Mouse (Mus musculus) adrenal gland, adult 2 months (tissue): ENCODE results near the gene Rtn3. TPM values are rescaled to one million over a fixed set of nuclear protein-coding genes. Genes with fewer than 3 reads are reported as not detected.

ENCODE experiments used
- DNase-seq: peaks from one replicate; pipeline ENCODE4 v3.0.0; 2021
- microRNA-seq, 2 experiments: library from miRNA; unstranded; fragments of <30 nt; microRNA quantifications; one replicate each; pipeline ENCODE4 v1.2.0; 2021
- polyA plus RNA-seq: library from polyadenylated mRNA; depleted of rRNA; stranded (reverse); fragments of >200 nt; gene quantifications from 2 replicates; pipeline ENCODE4 v1.2.3, GENCODE M21; 2012; rRNA removed
- total RNA-seq, 2 experiments: library from RNA; stranded (reverse); gene quantifications; 2 replicates each; pipeline ENCODE4 v1.2.3; 2021

Gene Rtn3
- total and polyA plus RNA-seq, 3 experiments: 115 to 151 (median 133) TPM

DNA sequence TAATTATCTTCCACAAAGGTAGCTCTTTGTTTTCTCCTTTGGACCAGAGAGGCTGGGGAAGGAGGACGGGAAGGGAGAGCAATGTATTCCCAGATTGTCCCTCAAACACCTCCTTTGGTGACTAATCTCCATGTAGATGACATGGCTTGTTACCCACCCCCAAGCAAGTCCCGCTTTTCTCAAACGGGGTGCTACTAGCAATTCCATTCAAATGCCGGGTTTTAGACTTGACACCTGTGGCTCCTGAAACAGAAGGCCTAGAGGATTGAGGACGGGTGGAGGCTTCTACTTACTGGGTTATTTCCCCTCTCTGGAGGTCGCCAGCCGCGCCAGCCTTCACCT, 101.2 kb downstream of the Rtn3 start:
- DNase-seq: no peak

DNA sequence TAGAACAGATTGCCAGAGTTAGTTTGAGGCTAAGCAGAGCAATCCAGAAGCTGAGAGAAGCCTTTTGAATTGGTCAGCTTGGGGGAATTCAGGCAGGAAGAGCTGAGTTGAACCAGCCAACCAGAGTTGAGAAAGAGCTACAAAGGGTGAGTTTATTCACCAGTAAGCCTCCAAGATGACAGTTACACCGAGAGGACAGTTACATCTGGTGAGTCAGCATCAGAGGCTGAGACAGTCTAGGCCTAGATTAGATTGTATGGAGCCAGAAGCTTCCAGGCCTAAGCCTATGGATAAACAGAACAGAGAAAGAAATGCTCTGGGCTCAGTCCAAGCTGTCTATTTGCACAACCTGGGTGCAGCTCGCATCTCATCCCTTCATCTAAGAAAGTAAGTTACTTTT, 105.4 kb downstream of the Rtn3 start:
- DNase-seq: no peak

Small RNA genes within 50 kb of the gene (microRNA-seq; reads per million reads assigned to microRNA genes)
- gene Mir6991: 0 reads per million in 2 experiments

Other genes with a start within 250 kb of the Rtn3 start
- 10 to 100 TPM; 18.5 to 19.9 TPM for gene Naa40, start 242.1 kb downstream of the Rtn3 start, total RNA-seq
- gene Naa40, start 242.1 kb downstream of the Rtn3 start, polyA plus RNA-seq: 18.0 and 19.9 TPM in 2 replicates
- 1 to 10 TPM; 1.9 to 6.3 TPM for gene Rcor2, start 216.0 kb downstream of the Rtn3 start, total RNA-seq
- 4.7 and 7.4 TPM in 2 replicates for gene Rcor2, start 216.0 kb downstream of the Rtn3 start, polyA plus RNA-seq
- 10 to 100 TPM; 70.2 to 71.5 TPM for gene Mark2, start 141.4 kb downstream of the Rtn3 start, total RNA-seq
- gene Mark2, start 141.4 kb downstream of the Rtn3 start, polyA plus RNA-seq: 104 and 124 TPM in 2 replicates
- 10 to 100 TPM; 17.5 to 25.5 TPM for gene Spindoc, start 100.3 kb downstream of the Rtn3 start, total RNA-seq
- gene Spindoc, start 100.3 kb downstream of the Rtn3 start, polyA plus RNA-seq: 18.3 and 18.8 TPM in 2 replicates
- gene 2700081O15Rik, start 65.7 kb downstream of the Rtn3 start, total RNA-seq: 10 to 100 TPM; 18.4 to 26.0 TPM
- 46.5 and 52.4 TPM in 2 replicates for gene 2700081O15Rik, start 65.7 kb downstream of the Rtn3 start, polyA plus RNA-seq
- gene Atl3, start 10.8 kb upstream of the Rtn3 start, total RNA-seq: 100 to 1,000 TPM in 1 of 2 experiments, 10 to 100 TPM in 1; 94.1 to 107 TPM
- gene Atl3, start 10.8 kb upstream of the Rtn3 start, polyA plus RNA-seq: 10.9 and 14.4 TPM in 2 replicates
- gene Pla2g16, start 74.2 kb upstream of the Rtn3 start, total RNA-seq: 100 to 1,000 TPM in 1 of 2 experiments, 10 to 100 TPM in 1; 53.9 to 113 TPM
- gene Pla2g16, start 74.2 kb upstream of the Rtn3 start, polyA plus RNA-seq: 10.9 and 13.6 TPM in 2 replicates
- gene Lgals12, start 123.9 kb upstream of the Rtn3 start, total RNA-seq: 10 to 100 TPM; 28.1 to 38.8 TPM
- 9.6 and 20.4 TPM in 2 replicates for gene Lgals12, start 123.9 kb upstream of the Rtn3 start, polyA plus RNA-seq
- under 1 TPM in 1 of 2 experiments, not detected in 1; 0.37 TPM for gene Hrasls5, start 129.3 kb upstream of the Rtn3 start, total RNA-seq
- gene Hrasls5, start 129.3 kb upstream of the Rtn3 start, polyA plus RNA-seq: 1.0 TPM in 1 of 2 replicates, not detected in the other
- not detected for gene Slc22a19, start 228.0 kb upstream of the Rtn3 start, total RNA-seq
- gene Slc22a19, start 228.0 kb upstream of the Rtn3 start, polyA plus RNA-seq: not detected in 2 replicates